Mouse (Mus musculus): ENCODE measurements around the gene Gtf2h3. TPM values are rescaled to one million over a fixed set of nuclear protein-coding genes. Genes with fewer than 3 reads are reported as not detected.
"Not testable (repeated sequence)": the region's sequence is repeated elsewhere in the genome, so short reads cannot be mapped to it uniquely, and the experiment has no call there.

The Gtf2h3 gene
- total RNA-seq, 2 experiments from 2014 or later, result 26.6 to 30.5 TPM

GRCm38 (mm10) chr5:124552558-124553307 is 26.2 kb upstream of the Gtf2h3 start, which contains the start of gene Ddx55:
Gene Ddx55, plus strand, starts transcription at chr5:124552864.
- peak; percentile 88 to 94 for DNase-seq (ENCODE audit: low spot score in 2 of 2)
- intact Hi-C loops (cut with DNase I), result loop anchor here (2.0 kb wide), 1 partner anchor 26 kb away; the partner anchor contains the start of genes Eif2b1 and Gtf2h3

GRCm38 (mm10) chr5:124553607-124554006 is 25.3 kb upstream of the Gtf2h3 start:
- no peak for DNase-seq (ENCODE audit: low spot score in 2 of 2)
- intact Hi-C loops (cut with DNase I), result loop anchor here (2.0 kb wide), 1 partner anchor 25 kb away; the partner anchor contains the start of genes Eif2b1 and Gtf2h3

- DNase-seq (ENCODE audit: low spot score in 2 of 2), result no peak
- intact Hi-C loops (cut with DNase I), result no loop called here
Measured at GRCm38 (mm10) chr5:124555145-124555544, 23.8 kb upstream of the Gtf2h3 start.

- intact Hi-C loops (cut with DNase I), result no loop called here
- peak; percentile 53 to 88 for DNase-seq (ENCODE audit: low spot score in 2 of 2)
Measured at GRCm38 (mm10) chr5:124571068-124571467, 7.9 kb upstream of the Gtf2h3 start.

- no peak for DNase-seq (ENCODE audit: low spot score in 2 of 2)
- intact Hi-C loops (cut with DNase I), result no loop called here
Measured at GRCm38 (mm10) chr5:124575467-124575866, 3.5 kb upstream of the Gtf2h3 start.

- intact Hi-C loops (cut with DNase I), result no loop called here
- no peak for DNase-seq (ENCODE audit: low spot score in 2 of 2)
Measured at GRCm38 (mm10) chr5:124582515-124582914, 3.6 kb downstream of the Gtf2h3 start.

GRCm38 (mm10) chr5:124592768-124593167 is 13.8 kb downstream of the Gtf2h3 start:
- peak in 1 of 2 experiments; percentile 63 for DNase-seq (ENCODE audit: low spot score in 2 of 2)
- intact Hi-C loops (cut with DNase I), result no loop called here

GRCm38 (mm10) chr5:124598224-124599174 is 19.6 kb downstream of the Gtf2h3 start:
- peak; percentile 95 to 99 for DNase-seq (ENCODE audit: low spot score in 2 of 2)
- intact Hi-C loops (cut with DNase I), result no loop called here

GRCm38 (mm10) chr5:124599726-124600125 is 20.8 kb downstream of the Gtf2h3 start:
- intact Hi-C loops (cut with DNase I); DNase-seq (ENCODE audit: low spot score in 2 of 2): not testable (repeated sequence)

GRCm38 (mm10) chr5:124602349-124602748 is 23.4 kb downstream of the Gtf2h3 start:
- intact Hi-C loops (cut with DNase I), result no loop called here
- DNase-seq (ENCODE audit: low spot score in 2 of 2), result peak in 1 of 2 experiments; percentile 33

- intact Hi-C loops (cut with DNase I), result no loop called here
Measured at GRCm38 (mm10) chr5:124604296-124604695, 25.4 kb downstream of the Gtf2h3 start.

GRCm38 (mm10) chr5:124605041-124605622 is 26.2 kb downstream of the Gtf2h3 start:
- no peak for DNase-seq (ENCODE audit: low spot score in 2 of 2)
- intact Hi-C loops (cut with DNase I), result no loop called here

More at GRCm38 (mm10) chr5:124604296-124604695, 25.4 kb downstream of the Gtf2h3 start:
- DNase-seq (ENCODE audit: low spot score in 2 of 2), result no peak

GRCm38 (mm10) chr5:124610965-124611364 is 32.0 kb downstream of the Gtf2h3 start:
- intact Hi-C loops (cut with DNase I), result no loop called here
- DNase-seq (ENCODE audit: low spot score in 2 of 2), result no peak

- DNase-seq (ENCODE audit: low spot score in 2 of 2), result no peak
- intact Hi-C loops (cut with DNase I), result no loop called here
Measured at GRCm38 (mm10) chr5:124614709-124615108, 35.8 kb downstream of the Gtf2h3 start.

- no peak for DNase-seq (ENCODE audit: low spot score in 2 of 2)
- intact Hi-C loops (cut with DNase I), result no loop called here
Measured at GRCm38 (mm10) chr5:124618711-124619110, 39.8 kb downstream of the Gtf2h3 start.

GRCm38 (mm10) chr5:124621362-124621761 is 42.4 kb downstream of the Gtf2h3 start:
- peak in 1 of 2 experiments; percentile 30 for DNase-seq (ENCODE audit: low spot score in 2 of 2)
- intact Hi-C loops (cut with DNase I), result loop anchor here (5.0 kb wide), 1 partner anchor 246 kb away; no protein-coding TSS in a partner anchor

GRCm38 (mm10) chr5:124622890-124623289 is 44.0 kb downstream of the Gtf2h3 start:
- intact Hi-C loops (cut with DNase I), result loop anchor here (5.0 kb wide), 1 partner anchor 244 kb away; no protein-coding TSS in a partner anchor
- DNase-seq (ENCODE audit: low spot score in 2 of 2), result no peak

- intact Hi-C loops (cut with DNase I), result loop anchor here (5.0 kb wide), 1 partner anchor 243 kb away; no protein-coding TSS in a partner anchor
- no peak for DNase-seq (ENCODE audit: low spot score in 2 of 2)
Measured at GRCm38 (mm10) chr5:124624291-124624690, 45.4 kb downstream of the Gtf2h3 start.

All from left cerebral cortex, postnatal 25 days (tissue).